Mouse (Mus musculus) embryo, embryonic 10.5 days (tissue): ENCODE results near the gene Gpatch8.
A peak's percentile ranks its signal among the peaks of the same experiment; 100 is the strongest.

Source experiments
- DNase-seq: peaks from one replicate; pipeline ENCODE4 v3.0.0-alpha.2; 2015; ENCODE audit warnings: low spot score

Gene Gpatch8

DNA sequence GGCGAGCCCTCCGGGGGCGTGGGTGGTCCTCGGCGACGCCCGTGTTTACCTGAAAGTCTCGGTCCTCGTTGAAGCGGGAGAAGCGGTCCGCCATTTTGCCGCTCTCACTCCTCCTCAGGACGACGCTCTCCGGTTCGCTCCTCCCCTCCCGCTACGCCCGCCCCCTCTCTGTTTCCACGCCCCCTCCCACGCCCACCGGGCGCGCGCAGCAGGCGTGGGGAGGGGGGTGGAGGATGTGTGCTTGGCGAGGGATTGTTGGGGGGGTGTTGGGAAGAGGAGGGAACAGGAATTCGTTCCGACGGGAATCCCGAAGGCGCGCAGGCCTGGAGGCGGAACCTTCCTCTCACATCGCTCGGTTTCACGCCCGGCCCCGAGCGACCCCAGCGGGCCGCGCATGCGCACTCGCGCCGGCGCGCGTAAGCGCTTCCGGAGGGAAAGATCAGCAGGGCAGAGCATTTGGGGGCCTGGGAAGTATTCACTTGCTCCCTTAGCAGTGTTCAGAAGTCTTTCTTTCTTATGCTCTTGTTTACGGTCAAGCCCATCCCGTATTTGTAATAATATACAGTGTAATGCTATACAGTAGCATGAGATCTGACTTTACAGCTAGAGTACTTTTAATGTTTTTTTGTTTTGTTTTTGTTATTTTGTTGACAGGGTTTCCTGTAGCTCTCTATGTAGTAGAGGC, at the start of gene Gpatch8:
Gene Gpatch8, minus strand, starts transcription at position 362 of the 685 bp plus-strand sequence.
- DNase-seq = peak; percentile 98

DNA sequence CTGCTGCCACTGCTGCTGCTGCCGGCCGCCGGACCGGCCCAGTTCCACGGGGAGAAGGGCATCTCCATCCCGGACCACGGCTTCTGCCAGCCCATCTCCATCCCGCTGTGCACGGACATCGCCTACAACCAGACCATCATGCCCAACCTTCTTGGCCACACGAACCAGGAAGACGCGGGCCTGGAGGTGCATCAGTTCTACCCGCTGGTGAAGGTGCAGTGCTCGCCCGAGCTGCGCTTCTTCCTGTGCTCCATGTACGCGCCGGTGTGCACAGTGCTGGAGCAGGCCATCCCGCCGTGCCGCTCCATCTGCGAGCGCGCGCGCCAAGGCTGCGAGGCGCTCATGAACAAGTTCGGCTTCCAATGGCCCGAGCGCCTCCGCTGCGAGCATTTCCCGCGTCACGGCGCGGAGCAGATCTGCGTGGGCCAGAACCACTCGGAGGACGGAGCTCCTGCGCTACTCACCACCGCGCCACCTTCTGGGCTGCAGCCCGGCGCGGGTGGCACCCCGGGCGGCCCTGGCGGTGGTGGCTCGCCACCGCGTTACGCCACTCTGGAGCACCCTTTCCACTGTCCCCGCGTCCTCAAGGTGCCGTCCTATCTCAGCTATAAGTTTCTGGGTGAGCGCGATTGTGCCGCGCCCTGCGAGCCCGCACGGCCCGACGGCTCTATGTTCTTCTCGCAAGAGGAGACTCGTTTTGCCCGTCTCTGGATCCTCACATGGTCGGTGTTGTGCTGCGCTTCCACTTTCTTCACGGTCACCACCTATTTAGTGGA, 48.8 kb upstream of the Gpatch8 start:
- DNase-seq = peak; percentile 58

DNA sequence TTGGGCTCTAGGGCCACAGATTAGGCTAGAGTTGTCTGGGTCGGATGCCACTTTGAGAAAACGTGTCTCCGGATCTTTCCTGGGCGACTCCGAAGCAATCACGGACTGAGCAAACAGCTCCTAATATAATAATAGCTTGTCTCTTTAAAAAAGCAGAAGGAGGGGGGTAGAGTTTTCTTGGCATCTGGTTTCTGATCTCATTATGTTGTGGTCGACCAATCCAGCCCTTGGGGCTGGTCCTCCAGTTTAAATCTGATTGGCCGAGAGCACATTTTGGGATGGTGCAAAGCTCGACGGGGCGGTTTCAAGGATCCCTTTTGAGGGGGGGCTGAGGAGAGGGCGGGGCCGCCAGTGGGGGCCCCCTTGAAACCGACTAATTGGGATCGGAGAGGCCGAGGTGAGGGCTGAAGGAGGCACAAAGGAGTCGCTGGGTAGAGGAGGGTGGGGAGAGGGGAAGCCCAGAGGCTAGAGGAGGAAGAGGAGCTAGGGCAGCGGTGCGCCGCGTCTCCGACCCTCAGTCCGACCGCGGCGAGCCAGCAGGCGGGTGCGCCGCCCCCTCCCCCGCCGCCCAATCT, 47.9 kb upstream of the Gpatch8 start, which contains the start of gene Fzd2:
Gene Fzd2, plus strand, starts transcription at position 387 of the 575 bp plus-strand sequence.
- peak; percentile 99 for DNase-seq

DNA sequence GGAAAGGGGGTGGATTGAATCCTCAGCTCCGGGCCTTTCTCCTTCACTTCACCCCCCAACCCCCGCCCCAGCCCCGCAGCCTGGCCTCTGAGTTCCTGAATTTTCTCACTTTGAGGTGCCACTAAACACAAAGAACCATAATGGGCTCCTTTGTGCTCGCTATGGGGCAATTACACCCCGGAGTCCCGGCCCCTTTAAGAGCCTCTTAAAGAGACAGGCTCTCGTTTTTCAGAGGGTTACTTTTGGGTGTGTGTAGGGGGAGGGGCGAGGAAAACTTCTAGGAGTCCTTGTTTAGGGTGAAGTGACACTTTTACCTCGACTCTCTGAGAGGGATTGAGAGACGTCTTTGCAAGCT, 47.3 kb upstream of the Gpatch8 start:
- DNase-seq = peak; percentile 95

DNA sequence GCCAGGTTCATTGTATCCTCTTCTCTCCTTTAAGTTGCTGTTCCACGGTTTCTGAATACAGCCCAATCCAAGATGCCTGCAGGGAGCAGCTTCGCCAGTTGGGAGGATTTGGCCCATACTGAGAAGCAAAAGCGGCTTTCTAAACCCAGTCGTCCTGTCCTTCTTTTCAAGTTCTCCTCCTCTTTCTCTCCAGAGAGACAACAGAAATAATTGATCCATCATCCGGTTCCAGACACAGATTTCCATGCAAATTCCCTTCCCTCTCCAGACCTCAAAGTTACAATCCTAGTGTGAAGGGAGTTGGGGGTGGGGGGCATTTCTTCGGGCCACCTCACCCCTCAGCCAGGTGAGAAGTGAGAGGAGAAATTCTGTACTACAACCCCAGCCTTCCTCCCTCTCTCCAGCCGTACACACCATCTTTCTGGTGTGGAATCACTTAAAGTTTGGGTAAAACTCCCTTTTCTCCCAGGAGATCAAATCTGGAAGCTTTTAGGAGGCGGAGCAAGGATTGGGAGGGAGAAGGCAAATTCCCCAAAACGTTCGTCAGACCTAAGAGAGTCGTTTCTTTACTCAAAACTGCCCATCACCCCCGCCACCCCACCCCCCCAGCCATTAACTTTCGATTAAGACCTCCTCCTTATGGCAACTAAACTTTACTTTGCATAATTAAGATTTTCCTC, 46.8 kb upstream of the Gpatch8 start:
- peak; percentile 87 for DNase-seq

DNA sequence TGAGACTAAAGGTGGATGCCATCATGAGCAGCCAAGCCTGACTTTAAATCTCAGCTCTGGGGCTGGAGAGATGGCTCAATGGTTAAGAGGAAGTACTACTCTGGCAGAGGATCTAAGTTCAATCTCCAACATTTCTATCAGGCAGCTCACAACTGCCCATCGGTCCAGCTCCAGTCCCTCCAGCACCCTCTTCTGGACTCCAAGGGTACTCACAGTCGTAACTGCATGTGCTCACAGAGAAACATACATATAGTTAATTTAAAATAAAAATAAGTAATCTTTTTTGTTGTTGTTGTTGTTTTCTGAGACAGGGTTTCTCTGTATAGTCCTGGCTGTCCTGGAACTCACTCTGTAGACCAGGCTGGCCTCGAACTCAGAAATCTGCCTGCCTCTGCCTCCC, 43.7 kb upstream of the Gpatch8 start:
- DNase-seq = peak; percentile 56

DNA sequence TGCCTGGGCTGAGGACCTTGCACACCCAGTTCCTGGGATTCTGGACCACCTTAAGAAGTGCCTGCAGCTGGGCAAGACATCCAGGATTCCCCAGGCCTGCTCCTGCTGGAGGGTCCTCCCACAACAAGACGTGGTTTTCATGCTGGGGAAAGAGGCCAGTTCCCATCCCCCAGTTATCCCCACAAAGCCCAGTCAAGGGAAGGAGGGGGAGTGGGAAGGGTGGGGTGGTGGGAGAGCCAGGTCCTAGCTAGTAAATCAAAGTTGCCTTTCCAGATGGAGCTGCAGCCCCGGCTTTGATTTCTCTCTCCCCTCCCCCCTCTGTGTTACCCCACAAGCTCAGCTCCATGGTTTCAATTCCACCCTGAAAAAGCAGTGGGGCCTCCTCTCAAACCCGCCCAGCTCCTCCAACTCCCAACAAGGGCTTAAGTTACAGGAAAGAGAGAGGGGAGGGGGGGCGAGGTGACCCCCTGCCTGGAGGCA, 39.2 kb upstream of the Gpatch8 start:
- DNase-seq = peak; percentile 85

DNA sequence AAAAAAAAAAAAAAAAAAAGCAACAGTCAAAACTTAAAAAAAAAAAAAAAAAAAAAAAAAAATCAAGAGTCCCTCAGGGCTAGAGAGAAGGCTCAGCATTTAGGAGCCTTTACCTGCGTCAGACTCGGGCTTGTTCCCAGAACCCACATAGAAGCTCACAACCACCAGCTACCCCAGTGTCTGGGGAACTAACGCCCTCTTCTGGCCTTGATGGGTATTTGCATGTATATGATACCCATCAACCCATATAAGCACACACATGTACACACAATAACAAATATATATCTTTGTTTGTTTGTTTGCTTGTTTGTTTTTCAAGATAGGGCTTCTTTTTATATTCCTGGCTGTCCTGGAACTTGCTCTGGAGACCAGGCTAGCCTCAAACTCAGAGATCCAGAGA, 31.4 kb upstream of the Gpatch8 start:
- no peak for DNase-seq

DNA sequence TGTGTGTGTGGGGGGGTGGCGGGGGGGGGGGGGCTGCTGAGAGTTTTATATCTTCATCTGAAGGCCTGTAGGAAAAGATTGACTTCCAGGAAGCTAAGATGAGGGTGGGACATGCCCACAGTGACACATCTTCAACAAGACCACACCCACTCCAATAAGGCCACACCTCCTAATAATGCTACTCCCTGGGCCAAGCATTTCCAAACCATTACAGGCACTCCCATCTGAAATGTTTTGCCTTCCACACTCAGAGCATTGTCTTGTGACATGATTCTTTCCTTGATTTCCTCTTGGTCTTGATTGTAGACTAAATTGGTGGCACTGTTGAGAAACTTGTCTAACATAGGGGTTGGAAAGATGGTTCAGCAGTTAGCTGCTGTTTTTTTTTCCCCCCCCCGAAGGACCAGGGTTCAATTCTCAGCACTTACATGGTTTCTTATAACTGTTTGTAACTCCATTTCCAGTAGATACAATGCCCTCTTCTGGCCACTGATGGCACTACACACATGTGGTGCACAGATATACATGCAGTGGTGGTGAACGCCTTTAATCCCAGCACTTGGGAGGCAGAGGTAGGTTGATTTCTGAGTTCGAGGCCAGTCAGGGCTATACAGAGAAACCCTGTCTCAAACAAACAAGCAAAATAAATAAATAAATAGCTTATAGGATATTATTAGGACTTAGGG, 30.4 kb upstream of the Gpatch8 start:
- DNase-seq = no peak

DNA sequence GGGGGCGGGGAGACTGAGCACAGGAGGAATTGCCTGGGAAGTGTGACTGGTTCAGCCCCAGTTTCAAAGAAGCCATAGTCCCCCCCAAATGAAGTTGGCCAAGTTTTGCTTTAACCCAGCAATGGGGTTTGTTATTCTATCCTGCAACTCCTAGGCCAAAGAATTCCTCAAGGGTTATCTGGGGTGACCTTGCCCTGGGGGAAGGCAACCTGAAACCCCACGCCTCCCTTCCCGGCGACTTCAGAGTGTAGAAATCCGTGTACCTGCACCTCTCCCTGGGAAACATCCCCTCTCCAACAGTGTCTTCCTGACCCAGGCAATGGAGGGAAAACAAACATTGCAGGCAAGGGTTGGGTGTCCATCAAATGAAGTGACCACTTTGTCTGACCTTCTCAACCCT, 26.5 kb upstream of the Gpatch8 start:
- DNase-seq = peak; percentile 42

DNA sequence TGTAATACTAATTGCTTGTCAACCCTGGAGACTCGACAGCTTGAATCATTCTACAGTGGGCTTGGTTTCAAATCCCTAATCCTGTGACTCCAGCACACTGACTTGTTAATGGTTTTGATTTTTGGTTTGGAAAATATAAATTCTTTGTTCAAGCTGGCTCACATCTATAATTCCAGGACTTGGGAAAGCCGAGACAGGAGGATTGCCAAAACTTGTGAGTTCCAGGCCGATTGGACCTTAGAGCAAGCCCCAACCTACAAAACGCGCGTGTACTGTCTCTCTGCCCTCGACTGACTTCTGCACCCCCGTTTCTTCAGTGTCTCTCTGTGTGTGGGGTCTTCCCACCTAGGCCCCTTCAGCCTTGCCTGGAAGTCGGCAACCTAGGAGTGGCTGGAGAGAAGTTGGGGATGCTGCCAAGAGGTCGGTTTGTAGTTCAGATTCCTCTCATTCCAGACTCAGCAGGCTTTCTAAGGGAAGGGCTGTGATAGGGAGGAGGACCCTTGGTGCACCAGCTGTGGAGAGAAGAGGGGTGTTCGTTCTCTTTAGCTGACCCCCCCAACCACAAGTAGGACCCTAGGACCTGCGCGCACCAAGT, 25.9 kb upstream of the Gpatch8 start:
- peak; percentile 48 for DNase-seq

DNA sequence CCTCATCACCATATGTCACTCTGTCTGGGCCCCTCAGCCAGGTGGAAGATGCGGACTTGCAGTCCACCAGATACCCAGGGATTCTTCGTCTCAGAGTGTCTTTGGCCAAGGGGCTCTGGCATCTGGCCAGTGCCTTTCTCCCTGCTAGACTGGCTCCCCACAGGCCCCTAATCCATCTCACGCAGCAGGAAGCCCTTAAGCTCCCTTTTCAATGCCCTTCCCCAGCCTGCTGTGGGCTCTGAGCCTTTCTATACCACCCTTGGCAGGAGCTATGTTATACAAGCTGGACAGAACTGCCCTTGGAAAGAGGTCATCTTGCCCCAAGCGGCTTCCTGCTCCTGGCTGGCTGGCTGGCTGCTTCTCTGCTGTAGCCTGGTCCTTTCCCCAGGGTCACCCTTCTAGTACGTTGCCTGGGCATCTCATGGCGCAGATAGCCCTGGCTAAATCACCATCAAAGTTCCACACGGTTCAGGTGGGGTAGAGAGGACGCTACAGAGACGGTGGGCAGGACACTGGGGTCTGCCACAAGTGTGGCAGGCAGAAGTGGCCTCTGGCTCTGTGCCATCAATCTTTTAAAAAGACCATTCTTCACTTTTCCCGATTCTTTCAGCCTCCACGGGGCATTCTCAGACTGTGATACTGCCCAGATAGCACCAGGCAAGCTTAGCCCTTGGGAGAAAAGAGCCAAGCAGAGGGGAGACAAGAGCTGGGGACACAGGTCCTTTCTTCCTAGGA, 25.3 kb upstream of the Gpatch8 start:
- no peak for DNase-seq

DNA sequence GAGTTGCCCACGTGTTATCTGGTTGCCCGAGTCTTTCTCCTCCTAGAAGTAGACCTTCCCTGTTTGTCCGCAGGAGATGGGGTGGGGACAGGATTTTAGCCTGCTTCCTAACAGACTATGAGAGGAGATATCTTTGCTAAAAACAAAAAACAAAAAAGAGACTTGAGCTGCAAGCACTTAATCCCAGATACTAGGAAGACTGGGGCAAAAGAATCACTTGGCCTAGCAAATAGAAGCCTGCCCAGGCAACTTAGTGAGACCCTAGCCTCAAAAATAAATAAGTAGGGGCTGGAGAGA, 23.8 kb upstream of the Gpatch8 start:
- no peak for DNase-seq

DNA sequence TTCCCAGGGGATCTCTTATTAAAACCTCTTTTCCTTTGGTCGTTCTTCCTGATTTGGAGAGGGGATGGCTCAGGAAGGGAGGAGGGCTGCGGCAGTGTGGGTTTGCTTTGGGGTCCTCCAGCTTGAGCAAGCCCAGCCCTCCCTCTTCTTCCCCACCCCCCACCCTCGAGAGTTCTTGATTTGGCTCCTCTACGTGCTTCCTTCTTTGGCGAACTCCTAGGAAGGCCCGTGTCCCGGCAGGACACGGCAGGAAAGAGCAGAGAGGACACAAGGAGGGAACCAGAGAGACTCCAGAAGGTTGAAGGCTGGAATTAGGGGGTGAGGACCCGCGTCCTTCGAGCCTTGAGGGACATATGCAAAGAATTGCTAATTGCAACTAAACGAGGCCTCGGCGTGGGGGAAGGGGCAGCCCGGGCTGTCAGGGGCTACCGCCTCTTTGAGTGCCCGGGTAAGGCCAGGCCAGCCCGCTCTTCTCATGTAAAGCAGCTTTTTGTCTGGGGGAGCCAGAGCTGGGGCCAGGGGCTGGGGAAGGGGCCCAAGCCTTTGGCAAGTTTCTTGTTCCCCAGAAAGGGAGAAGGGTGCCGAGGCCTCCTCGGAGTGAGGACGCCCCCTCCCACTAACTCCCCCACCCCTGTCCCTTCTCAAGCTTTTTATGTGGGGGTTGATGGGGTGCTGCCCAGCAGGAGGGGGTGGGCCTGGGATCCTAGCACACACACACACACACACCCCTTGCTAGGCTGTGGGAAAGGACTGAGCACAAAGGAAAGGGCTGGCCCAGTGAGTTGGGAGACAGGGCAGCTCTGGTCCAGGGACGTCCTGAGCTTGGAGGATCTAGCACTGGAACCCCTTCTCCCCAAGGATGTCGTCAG, 23.2 kb upstream of the Gpatch8 start, which contains the start of gene Gm11627:
Gene Gm11627, minus strand, starts transcription at position 297 of the 869 bp plus-strand sequence.
- peak; percentile 81 for DNase-seq

DNA sequence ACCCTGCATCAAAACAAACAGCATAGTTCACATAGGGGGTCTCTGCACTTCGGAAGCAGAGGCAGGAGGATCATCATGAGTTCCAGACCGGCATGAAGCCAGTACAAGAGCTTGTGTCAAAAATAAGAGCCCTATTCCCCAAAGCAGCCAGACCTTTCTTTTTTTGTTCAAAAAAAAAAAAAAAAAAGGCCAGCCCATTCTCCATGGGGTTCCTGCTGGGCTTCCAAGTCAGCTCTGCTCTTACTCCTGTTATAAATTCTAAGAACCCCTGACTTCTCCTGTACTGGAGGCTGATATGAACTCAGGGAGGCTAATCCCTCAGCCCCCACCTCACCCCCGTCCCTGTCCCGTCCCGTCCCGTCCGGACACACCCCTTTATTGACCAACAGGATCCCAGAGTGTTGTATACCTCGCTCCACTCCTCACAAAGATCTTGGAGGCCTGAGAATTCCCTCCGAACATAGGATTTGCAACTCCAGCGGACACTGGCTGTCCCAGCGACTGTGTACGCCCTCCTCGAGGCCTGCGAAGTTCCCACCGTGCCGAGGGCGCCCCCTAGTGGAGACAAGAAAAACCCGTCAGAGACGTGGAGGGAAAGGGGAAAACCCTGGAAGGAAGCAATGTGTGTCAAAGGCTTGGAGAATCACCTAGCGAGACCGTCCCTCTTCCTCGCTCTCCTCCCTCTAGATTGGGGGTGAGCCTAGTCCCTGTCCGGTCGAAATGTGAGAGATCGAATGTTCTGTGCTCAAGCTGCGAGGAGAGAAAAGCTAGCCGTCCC, 22.3 kb upstream of the Gpatch8 start:
- DNase-seq = peak; percentile 91

DNA sequence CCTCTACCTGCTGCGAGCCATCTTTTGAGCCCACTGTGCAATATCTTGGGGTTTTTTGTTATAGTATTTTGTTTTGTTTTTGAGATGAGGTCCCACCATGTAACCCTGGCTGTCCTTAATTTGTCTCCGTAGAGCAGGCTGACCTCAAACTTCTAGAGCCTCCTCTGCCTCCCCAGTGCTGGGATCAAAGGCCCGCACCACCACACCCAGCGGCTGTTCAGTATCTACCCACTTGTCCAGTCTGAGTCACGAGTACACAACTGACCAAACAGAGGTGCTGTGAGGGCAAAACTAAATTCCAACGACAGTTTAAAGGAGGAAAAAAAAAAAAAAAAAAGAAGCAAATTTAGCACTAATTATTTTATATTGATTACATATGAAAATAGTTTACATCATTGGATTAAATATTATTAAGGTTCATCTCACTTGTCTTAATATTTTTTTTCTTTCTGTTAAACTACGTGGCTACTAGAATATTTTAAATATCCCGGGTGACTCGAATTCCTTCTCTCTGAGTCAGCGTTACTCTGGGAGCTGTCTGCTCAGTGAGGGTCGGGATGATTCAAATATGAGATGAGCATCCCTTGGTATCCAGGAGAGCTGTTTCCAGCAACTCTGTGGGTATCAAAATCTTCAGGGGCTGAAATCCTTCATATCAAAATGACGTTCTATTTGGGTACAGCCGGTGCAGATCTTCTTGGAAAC, 20.0 kb upstream of the Gpatch8 start:
- DNase-seq = no peak

DNA sequence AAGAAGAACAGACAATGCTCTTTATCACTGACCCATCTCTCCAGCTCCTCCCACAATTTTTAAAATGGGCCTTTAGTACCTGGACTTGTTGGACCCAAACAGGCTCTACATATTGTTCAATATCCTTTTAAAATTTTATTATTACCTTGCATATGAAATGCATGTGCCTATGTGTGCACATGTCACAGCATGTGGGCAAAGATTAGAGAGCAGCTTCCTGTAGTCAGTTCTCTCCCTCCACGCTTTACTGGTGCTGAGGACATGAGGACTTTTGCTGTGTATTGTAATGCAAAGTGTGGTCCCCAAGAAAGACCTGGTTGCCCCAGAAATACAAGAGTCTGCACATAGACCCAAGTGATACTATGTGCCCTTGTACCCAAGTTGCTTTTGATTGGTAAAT, 18.8 kb upstream of the Gpatch8 start:
- no peak for DNase-seq

DNA sequence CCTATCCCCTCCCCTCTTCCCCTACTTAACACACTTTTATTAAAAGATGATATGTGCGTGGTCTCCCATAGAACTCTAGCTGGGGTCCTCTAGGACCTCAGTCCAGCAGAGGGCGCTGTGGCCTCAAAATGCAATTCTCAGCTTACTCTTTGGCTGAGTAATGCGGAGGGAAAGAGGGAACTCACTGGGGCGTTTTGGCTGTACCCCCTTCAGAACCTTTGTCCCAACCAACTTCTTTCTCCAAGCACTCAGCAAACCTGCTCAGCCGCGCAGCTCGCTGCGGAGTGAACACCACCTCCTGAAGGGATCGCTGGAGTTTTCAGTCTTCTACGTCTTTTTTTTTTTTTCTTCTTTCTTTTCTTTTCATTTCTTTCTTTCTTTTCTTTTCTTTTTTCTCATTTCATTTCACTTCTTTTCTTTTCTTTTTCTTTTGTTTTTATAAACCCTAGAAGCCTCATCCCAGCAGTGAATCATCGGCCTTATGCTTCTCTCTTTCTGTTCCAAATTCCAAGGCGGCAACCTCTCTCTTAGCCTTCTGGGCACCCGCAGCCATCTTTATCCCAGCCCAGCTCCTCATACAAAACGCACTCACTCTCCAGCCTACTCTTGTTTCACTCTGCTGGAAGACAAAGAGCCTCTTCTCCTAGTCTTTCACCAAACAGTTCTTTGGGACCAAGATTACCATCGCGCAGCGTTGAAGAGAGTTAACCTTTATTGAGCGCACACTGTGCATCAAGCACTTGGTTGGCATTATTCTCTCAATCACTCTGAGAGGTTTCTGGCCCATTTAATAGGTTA, 16.9 kb upstream of the Gpatch8 start:
- peak; percentile 97 for DNase-seq
